Mouse (Mus musculus): Measurements from ENCODE around the gene Pdzrn4. TPM values are rescaled to one million over a fixed set of nuclear protein-coding genes. Genes with fewer than 3 reads are reported as not detected.
"Not testable (repeated sequence)": the region's sequence is repeated elsewhere in the genome, so short reads cannot be mapped to it uniquely, and the experiment has no call there.

Gene Pdzrn4
- 42.7 and 45.3 TPM in 2 replicates for polyA plus RNA-seq (2015; fragmentation: Nextera tagmentation; extraction: Ambion mirVana)

DNA sequence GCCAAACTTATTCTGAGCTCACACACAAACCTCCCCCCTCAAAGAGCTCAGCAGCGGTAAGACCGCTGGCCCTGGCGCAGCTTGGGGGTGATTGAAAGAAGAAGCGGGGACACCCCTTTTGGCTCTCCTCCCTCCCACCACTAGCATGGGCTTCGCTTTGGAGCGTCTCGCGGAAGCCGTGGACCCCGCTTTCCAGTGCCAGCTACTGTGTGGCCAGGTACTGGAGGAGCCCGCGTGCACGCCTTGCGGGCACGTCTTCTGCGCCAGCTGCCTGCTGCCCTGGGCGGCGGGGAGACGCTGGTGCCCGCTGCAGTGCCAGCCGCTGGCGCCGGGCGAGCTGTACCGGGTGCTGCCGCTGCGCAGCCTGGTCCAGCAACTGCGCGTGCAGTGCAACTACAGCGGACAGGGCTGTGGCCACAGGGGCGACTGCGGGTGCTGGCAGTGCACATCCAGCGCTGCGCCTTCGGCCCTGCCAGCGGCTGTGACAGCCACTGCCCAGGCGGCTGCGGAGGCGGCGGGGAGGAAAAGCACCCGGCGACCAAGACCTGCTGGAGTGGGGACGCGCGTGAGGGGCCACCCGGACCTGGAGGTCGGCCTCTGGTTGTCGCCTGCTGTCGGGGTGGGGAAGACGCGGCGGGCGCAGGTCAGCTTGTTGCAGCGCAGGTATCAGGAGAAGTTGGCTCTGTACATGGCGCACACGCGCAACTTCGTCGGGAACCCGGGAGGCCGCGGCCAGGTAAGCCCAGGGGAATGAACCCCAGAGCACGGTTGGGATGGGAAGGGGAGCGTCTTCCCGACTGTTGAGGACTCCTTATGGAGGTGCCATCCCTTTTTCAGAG is at the start of gene Pdzrn4:
Pdzrn4 (plus strand) TSS at position 112 of the 839 bp plus-strand sequence.
- peak within 1 kb of the TSS; percentile 72 for H3K9ac ChIP-seq
- under 1% methylated on average over 65 of the region's 65 CpGs for WGBS
- no peaks in the 10 kb centered on the region for H3K9me3 ChIP-seq
- peak within 1 kb of the TSS; percentile 94 for H3K4me2 ChIP-seq
- no peaks in the 10 kb centered on the region for H3K36me3 ChIP-seq
- H3K4me3 ChIP-seq: peak within 1 kb of the TSS; percentile 55
- peaks cover 46% of the 10 kb centered on the region for H3K27me3 ChIP-seq
- H3K27ac ChIP-seq: no peak within 1 kb of the TSS
- ATAC-seq (ENCODE audit: low FRiP score): peak; percentile 88
- peaks cover 23% of the 10 kb centered on the region for H3K4me1 ChIP-seq (replicated peaks)

GRCm38 (mm10) chr15:92347426-92347825 is 49.3 kb upstream of the Pdzrn4 start:
- WGBS: 53% methylated on average over 4 of the region's 4 CpGs

GRCm38 (mm10) chr15:92347902-92348301 is 48.8 kb upstream of the Pdzrn4 start:
- Histone ChIP-seq H3K4me1 (replicated peaks) (peaks cover 11% of the 10 kb centered on the region), H3K4me2 (no peak overlapping the region), H3K4me3 (no peak overlapping the region), H3K36me3 (no peaks in the 10 kb centered on the region), H3K9ac (no peak overlapping the region), H3K9me3 (no peaks in the 10 kb centered on the region), H3K27me3 (no peaks in the 10 kb centered on the region), H3K27ac (no peak overlapping the region)
- ATAC-seq (ENCODE audit: low FRiP score): peak; percentile 69
- 16% methylated on average over 3 of the region's 3 CpGs for WGBS

More at GRCm38 (mm10) chr15:92347426-92347825, 49.3 kb upstream of the Pdzrn4 start:
- no peaks in the 10 kb centered on the region for H3K9me3 ChIP-seq
- no peaks in the 10 kb centered on the region for H3K27me3 ChIP-seq
- H3K9ac ChIP-seq: no peak overlapping the region
- ATAC-seq (ENCODE audit: low FRiP score): no peak
- H3K4me3 ChIP-seq: no peak overlapping the region
- no peaks in the 10 kb centered on the region for H3K36me3 ChIP-seq
- no peak overlapping the region for H3K4me2 ChIP-seq
- H3K27ac ChIP-seq: no peak overlapping the region
- peaks cover 11% of the 10 kb centered on the region for H3K4me1 ChIP-seq (replicated peaks)

DNA sequence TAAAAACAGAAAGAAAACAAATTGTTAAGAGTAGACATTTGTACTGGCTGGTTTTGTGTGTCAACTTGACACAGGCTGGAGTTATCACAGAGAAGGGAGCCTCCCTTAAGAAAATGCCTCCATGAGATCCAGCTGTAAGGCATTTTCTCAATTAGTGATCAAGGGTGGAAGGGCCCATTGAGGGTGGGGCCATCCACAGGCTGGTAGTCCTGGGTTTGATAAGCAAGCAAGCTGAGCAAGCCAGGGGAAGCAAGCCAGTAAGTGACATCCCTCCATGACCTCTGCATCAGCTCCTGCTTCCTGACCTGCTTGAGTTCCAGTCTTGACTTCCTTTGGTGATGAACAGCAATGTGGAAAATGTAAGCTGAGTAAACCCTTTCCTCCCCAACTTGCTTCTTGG is 48.2 kb upstream of the Pdzrn4 start:
- not testable (repeated sequence) for H3K9ac ChIP-seq; H3K9me3 ChIP-seq; ATAC-seq (ENCODE audit: low FRiP score); H3K4me3 ChIP-seq; H3K27me3 ChIP-seq; H3K36me3 ChIP-seq; H3K27ac ChIP-seq; H3K4me2 ChIP-seq
- H3K4me1 ChIP-seq (replicated peaks): peaks cover 11% of the 10 kb centered on the region

- H3K27me3 ChIP-seq: no peaks in the 10 kb centered on the region
- no peak overlapping the region for H3K4me3 ChIP-seq
- 71% methylated on average over 6 of the region's 6 CpGs for WGBS
- H3K9me3 ChIP-seq: no peaks in the 10 kb centered on the region
- ATAC-seq (ENCODE audit: low FRiP score): no peak
- peaks cover 3% of the 10 kb centered on the region; the same call in 1 of the 2 replicates for H3K4me1 ChIP-seq (replicated peaks)
- H3K36me3 ChIP-seq: no peaks in the 10 kb centered on the region
- no peak overlapping the region for H3K9ac ChIP-seq
- no peak overlapping the region for H3K4me2 ChIP-seq
- H3K27ac ChIP-seq: no peak overlapping the region
These were observed 32.5 kb upstream of the Pdzrn4 start for GRCm38 (mm10) chr15:92364153-92364552.

DNA sequence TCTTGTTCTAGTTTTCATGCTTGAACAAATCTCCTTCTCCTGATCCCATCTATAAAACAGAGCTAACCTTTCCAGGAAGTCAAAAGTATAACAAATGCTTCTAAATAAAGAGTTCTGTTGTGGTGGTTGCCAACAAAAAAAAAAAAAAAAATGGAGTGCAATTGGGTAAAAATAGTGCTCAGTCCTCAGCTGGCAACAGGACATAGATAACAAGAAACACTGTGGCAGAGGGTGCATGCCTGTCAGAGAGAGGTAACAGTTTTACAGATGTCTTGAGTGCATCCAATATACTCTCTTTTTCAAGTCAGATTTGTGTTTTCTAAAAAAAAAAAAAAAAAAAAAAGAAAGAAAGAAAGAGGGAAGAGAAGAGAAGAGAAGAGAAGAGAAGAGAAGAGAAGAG is 32.1 kb upstream of the Pdzrn4 start:
- H3K36me3 ChIP-seq: no peaks in the 10 kb centered on the region
- no peak overlapping the region for H3K4me3 ChIP-seq
- peaks cover 3% of the 10 kb centered on the region; the same call in 1 of the 2 replicates for H3K4me1 ChIP-seq (replicated peaks)
- H3K4me2 ChIP-seq: no peak overlapping the region
- no peak for ATAC-seq (ENCODE audit: low FRiP score)
- no peaks in the 10 kb centered on the region for H3K9me3 ChIP-seq
- H3K27ac ChIP-seq: no peak overlapping the region
- H3K27me3 ChIP-seq: no peaks in the 10 kb centered on the region
- H3K9ac ChIP-seq: no peak overlapping the region

- Histone ChIP-seq H3K9me3 (no peaks in the 10 kb centered on the region), H3K27me3 (peaks cover 46% of the 10 kb centered on the region), H3K4me1 (replicated peaks) (peaks cover 19% of the 10 kb centered on the region), H3K27ac (no peak overlapping the region), H3K4me2 (no peak overlapping the region), H3K9ac (no peak overlapping the region), H3K36me3 (no peaks in the 10 kb centered on the region), H3K4me3 (no peak overlapping the region)
- ATAC-seq (ENCODE audit: low FRiP score): no peak
- WGBS: 86% methylated on average over 5 of the region's 5 CpGs
These were observed 1.9 kb upstream of the Pdzrn4 start for GRCm38 (mm10) chr15:92394811-92395210.

GRCm38 (mm10) chr15:92398747-92399146 is 2.1 kb downstream of the Pdzrn4 start:
- WGBS: 44% methylated on average over 2 of the region's 2 CpGs
- Histone ChIP-seq H3K36me3 (no peaks in the 10 kb centered on the region), H3K9ac (no peak overlapping the region), H3K4me2 (no peak overlapping the region), H3K27ac (no peak overlapping the region), H3K4me3 (no peak overlapping the region), H3K27me3 (peaks cover 43% of the 10 kb centered on the region), H3K9me3 (no peaks in the 10 kb centered on the region), H3K4me1 (replicated peaks) (peaks cover 23% of the 10 kb centered on the region)
- ATAC-seq (ENCODE audit: low FRiP score): no peak

DNA sequence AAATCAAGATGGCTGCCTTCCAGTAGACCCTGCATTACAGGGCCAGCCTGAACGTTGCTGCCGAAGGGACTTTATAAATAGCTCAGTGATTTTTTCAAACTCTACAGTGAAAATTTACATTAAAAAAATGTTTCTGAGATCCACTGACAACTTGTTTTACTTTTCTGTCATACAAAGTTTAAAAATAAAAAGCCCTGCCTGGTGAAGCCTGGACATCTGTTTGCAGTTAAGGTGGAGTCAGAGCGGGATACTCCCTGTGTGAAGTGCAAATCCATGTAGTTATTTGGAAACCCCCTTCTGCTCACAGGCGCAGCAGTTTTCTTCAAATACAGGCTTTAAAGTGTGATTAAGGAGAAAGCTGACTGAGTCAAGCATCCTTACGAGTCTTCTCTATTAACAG is 2.6 kb downstream of the Pdzrn4 start:
- Histone ChIP-seq H3K36me3 (no peaks in the 10 kb centered on the region), H3K9ac (no peak overlapping the region), H3K4me2 (no peak overlapping the region), H3K27ac (no peak overlapping the region), H3K9me3 (no peaks in the 10 kb centered on the region), H3K27me3 (peaks cover 43% of the 10 kb centered on the region), H3K4me1 (replicated peaks) (peaks cover 23% of the 10 kb centered on the region), H3K4me3 (no peak overlapping the region)
- no peak for ATAC-seq (ENCODE audit: low FRiP score)
- WGBS: 85% methylated on average over 5 of the region's 5 CpGs

DNA sequence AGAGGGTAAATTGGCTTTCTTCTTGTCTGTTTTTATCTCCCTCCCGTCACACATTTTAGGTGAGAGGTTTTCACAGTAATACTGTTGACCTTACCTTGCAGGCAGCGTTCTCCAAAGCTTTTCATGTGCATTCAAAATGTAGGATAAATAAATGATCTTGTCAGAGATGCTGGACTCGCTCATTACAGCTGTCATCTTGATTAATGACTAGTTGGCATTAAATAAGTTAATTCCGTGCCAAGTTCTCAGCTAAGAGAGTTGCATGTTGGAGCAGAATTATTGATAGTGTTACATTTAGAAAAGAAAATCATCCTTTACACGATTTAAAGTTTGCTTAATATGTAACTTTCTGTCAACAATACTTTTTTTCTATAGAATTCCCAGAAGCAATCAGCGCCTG is 4.9 kb downstream of the Pdzrn4 start:
- no peak for ATAC-seq (ENCODE audit: low FRiP score)
- WGBS: 43% methylated on average over 6 of the region's 6 CpGs
- Histone ChIP-seq H3K4me1 (replicated peaks) (peaks cover 20% of the 10 kb centered on the region), H3K4me3 (no peak overlapping the region), H3K4me2 (no peak overlapping the region), H3K9ac (no peak overlapping the region), H3K9me3 (no peaks in the 10 kb centered on the region), H3K36me3 (no peaks in the 10 kb centered on the region), H3K27me3 (peaks cover 27% of the 10 kb centered on the region), H3K27ac (no peak overlapping the region)

GRCm38 (mm10) chr15:92415323-92415722 is 18.6 kb downstream of the Pdzrn4 start:
- H3K9ac ChIP-seq: no peak overlapping the region
- ATAC-seq (ENCODE audit: low FRiP score): no peak
- H3K4me1 ChIP-seq (replicated peaks): peaks cover 14% of the 10 kb centered on the region
- no peak overlapping the region for H3K4me3 ChIP-seq
- H3K27me3 ChIP-seq: no peaks in the 10 kb centered on the region
- H3K27ac ChIP-seq: no peak overlapping the region
- no peaks in the 10 kb centered on the region for H3K36me3 ChIP-seq
- no peaks in the 10 kb centered on the region for H3K9me3 ChIP-seq
- H3K4me2 ChIP-seq: no peak overlapping the region
- WGBS: 15% methylated on average over 4 of the region's 4 CpGs

DNA sequence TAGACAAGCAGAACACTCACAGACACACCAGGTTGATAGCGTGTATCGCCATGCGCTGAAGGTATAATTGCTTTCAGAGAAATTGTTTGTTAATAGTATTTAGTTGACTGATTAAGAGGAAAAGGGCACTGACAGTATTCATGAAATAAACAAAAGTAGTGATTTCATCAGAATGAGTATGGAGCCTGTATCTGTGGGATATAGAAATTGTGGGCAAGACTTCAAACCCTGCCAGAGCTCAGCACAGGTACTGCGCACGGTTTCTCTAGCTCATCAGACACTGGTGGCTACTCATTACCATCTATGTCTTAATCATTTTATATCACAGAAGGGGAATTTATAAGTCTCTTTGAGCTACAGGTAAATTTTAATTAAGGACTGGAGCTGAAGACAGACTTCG is 19.5 kb downstream of the Pdzrn4 start:
- no peak for ATAC-seq (ENCODE audit: low FRiP score)
- no peaks in the 10 kb centered on the region for H3K9me3 ChIP-seq
- peaks cover 14% of the 10 kb centered on the region for H3K4me1 ChIP-seq (replicated peaks)
- no peaks in the 10 kb centered on the region for H3K27me3 ChIP-seq
- WGBS: 76% methylated on average over 6 of the region's 6 CpGs
- no peak overlapping the region for H3K4me3 ChIP-seq
- no peak overlapping the region for H3K27ac ChIP-seq
- H3K9ac ChIP-seq: no peak overlapping the region
- H3K4me2 ChIP-seq: no peak overlapping the region
- no peaks in the 10 kb centered on the region for H3K36me3 ChIP-seq

GRCm38 (mm10) chr15:92416658-92417057 is 20.0 kb downstream of the Pdzrn4 start:
- no peak overlapping the region for H3K4me2 ChIP-seq
- no peaks in the 10 kb centered on the region for H3K36me3 ChIP-seq
- ATAC-seq (ENCODE audit: low FRiP score): no peak
- H3K4me3 ChIP-seq: no peak overlapping the region
- no peak overlapping the region for H3K27ac ChIP-seq
- WGBS: 36% methylated on average over 7 of the region's 7 CpGs
- H3K27me3 ChIP-seq: no peaks in the 10 kb centered on the region
- H3K9ac ChIP-seq: no peak overlapping the region
- peaks cover 14% of the 10 kb centered on the region for H3K4me1 ChIP-seq (replicated peaks)
- no peaks in the 10 kb centered on the region for H3K9me3 ChIP-seq

All from hindbrain, embryonic 13.5 days (tissue).